Mouse (Mus musculus) liver, adult 2 months (tissue): ENCODE measurements at regions not wholly inside any gene's neighbourhood (a gene's known extent, or its start where the extent isn't known, plus 50 kb on each side); places are given as distances from the start of the nearest gene placed in this dataset.

Experiments
- CTCF ChIP-seq: fragments of 200-500 bp; IDR thresholded peaks from 2 replicates; pipeline ENCODE4 v1.5.1; 2011; ENCODE audit warnings: low read depth, low read length, control low read depth
- POLR2A ChIP-seq: fragments of 200-500 bp; IDR thresholded peaks from 2 replicates; pipeline ENCODE4 v1.6.1; 2011; ENCODE audit warnings: low read length, control low read depth; ENCODE audit not compliant: insufficient read depth; ENCODE audit errors: extremely low read depth

DNA sequence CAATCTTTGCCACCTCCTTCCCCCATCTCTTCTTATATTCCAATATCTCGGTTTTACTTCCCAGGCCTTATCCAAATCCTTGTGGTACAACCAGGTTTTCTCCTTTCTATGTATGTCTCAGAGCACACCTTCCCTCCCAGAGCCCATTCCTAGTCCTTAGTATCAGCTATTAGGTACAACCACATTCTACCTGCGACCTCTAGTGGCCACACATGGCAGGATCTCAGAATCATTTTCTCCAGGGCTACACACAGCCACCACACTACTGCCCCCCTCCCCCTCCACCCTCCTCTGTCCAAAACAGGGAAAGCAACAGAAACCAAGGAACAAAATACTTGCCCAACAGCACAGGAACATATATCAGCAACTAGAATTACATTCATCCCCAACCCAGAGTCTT, 898.2 kb upstream of the B3galt2 start:
- TF ChIP-seq CTCF (peak; percentile 29), POLR2A (no peak)
